Mouse (Mus musculus): ENCODE data around the gene Dusp27. TPM values are rescaled to one million over a fixed set of nuclear protein-coding genes. Genes with fewer than 3 reads are reported as not detected.
"Not testable (repeated sequence)": the region's sequence is repeated elsewhere in the genome, so short reads cannot be mapped to it uniquely, and the experiment has no call there.

Gene Dusp27
- polyA plus RNA-seq, 1 experiment = 2.2 TPM

GRCm38 (mm10) chr1:166149441-166149840 is 21.7 kb upstream of the Dusp27 start:
- TF ChIP-seq CTCF (IDR thresholded peaks at IDR 0.05; ENCODE audit: borderline replicate concordance, insufficient read depth, low read length) (no peak), POLR2A (IDR thresholded peaks at IDR 0.05; ENCODE audit: low read depth, low read length) (no peak)
- Histone ChIP-seq H3K4me3 (ENCODE audit: insufficient read depth, low read length) (no peak overlapping the region), H3K4me1 (ENCODE audit: control insufficient read depth, insufficient read depth, low read length) (no peaks in the 10 kb centered on the region), H3K27ac (ENCODE audit: insufficient read depth, low read length) (no peak overlapping the region)

- H3K4me3 ChIP-seq (ENCODE audit: insufficient read depth, low read length) = no peak overlapping the region
- no peak overlapping the region for H3K27ac ChIP-seq (ENCODE audit: insufficient read depth, low read length)
- no peaks in the 10 kb centered on the region for H3K4me1 ChIP-seq (ENCODE audit: control insufficient read depth, insufficient read depth, low read length)
- TF ChIP-seq CTCF (IDR thresholded peaks at IDR 0.05; ENCODE audit: borderline replicate concordance, insufficient read depth, low read length) = no peak
- TF ChIP-seq POLR2A (IDR thresholded peaks at IDR 0.05; ENCODE audit: low read depth, low read length) = no peak
Observed at GRCm38 (mm10) chr1:166147657-166148056, 19.9 kb upstream of the Dusp27 start.

GRCm38 (mm10) chr1:166146626-166147025 is 18.9 kb upstream of the Dusp27 start:
- no peak for TF ChIP-seq CTCF (IDR thresholded peaks at IDR 0.05; ENCODE audit: borderline replicate concordance, insufficient read depth, low read length)
- no peak for TF ChIP-seq POLR2A (IDR thresholded peaks at IDR 0.05; ENCODE audit: low read depth, low read length)
- no peaks in the 10 kb centered on the region for H3K4me1 ChIP-seq (ENCODE audit: control insufficient read depth, insufficient read depth, low read length)
- H3K27ac ChIP-seq (ENCODE audit: insufficient read depth, low read length) = no peak overlapping the region
- no peak overlapping the region for H3K4me3 ChIP-seq (ENCODE audit: insufficient read depth, low read length)

GRCm38 (mm10) chr1:166142369-166142768 is 14.6 kb upstream of the Dusp27 start:
- Histone ChIP-seq H3K4me3 (ENCODE audit: insufficient read depth, low read length) (no peak overlapping the region), H3K27ac (ENCODE audit: insufficient read depth, low read length) (no peak overlapping the region), H3K4me1 (ENCODE audit: control insufficient read depth, insufficient read depth, low read length) (peaks cover 6% of the 10 kb centered on the region; the same call in 1 of the 2 replicates)
- TF ChIP-seq POLR2A (IDR thresholded peaks at IDR 0.05; ENCODE audit: low read depth, low read length) (no peak), CTCF (IDR thresholded peaks at IDR 0.05; ENCODE audit: borderline replicate concordance, insufficient read depth, low read length) (no peak)

- not testable (repeated sequence) for H3K27ac ChIP-seq (ENCODE audit: insufficient read depth, low read length); H3K4me1 ChIP-seq (ENCODE audit: control insufficient read depth, insufficient read depth, low read length); H3K4me3 ChIP-seq (ENCODE audit: insufficient read depth, low read length)
Observed at GRCm38 (mm10) chr1:166141868-166142267, 14.1 kb upstream of the Dusp27 start.

- H3K27ac ChIP-seq (ENCODE audit: insufficient read depth, low read length) = no peak overlapping the region
- TF ChIP-seq POLR2A (IDR thresholded peaks at IDR 0.05; ENCODE audit: low read depth, low read length) = no peak
- no peak for TF ChIP-seq CTCF (IDR thresholded peaks at IDR 0.05; ENCODE audit: borderline replicate concordance, insufficient read depth, low read length)
- peaks cover 6% of the 10 kb centered on the region; the same call in 1 of the 2 replicates for H3K4me1 ChIP-seq (ENCODE audit: control insufficient read depth, insufficient read depth, low read length)
- H3K4me3 ChIP-seq (ENCODE audit: insufficient read depth, low read length) = no peak overlapping the region
Observed at GRCm38 (mm10) chr1:166139620-166140184, 12.0 kb upstream of the Dusp27 start.

- Histone ChIP-seq H3K27ac (ENCODE audit: insufficient read depth, low read length) (no peak overlapping the region), H3K4me1 (ENCODE audit: control insufficient read depth, insufficient read depth, low read length) (peaks cover 6% of the 10 kb centered on the region; the same call in 1 of the 2 replicates), H3K4me3 (ENCODE audit: insufficient read depth, low read length) (no peak overlapping the region)
- TF ChIP-seq CTCF (IDR thresholded peaks at IDR 0.05; ENCODE audit: borderline replicate concordance, insufficient read depth, low read length) (no peak), POLR2A (IDR thresholded peaks at IDR 0.05; ENCODE audit: low read depth, low read length) (no peak)
Observed at GRCm38 (mm10) chr1:166139113-166139512, 11.4 kb upstream of the Dusp27 start.

- TF ChIP-seq CTCF (IDR thresholded peaks at IDR 0.05; ENCODE audit: borderline replicate concordance, insufficient read depth, low read length) = no peak
- Histone ChIP-seq H3K4me3 (ENCODE audit: insufficient read depth, low read length) (no peak overlapping the region), H3K27ac (ENCODE audit: insufficient read depth, low read length) (no peak overlapping the region), H3K4me1 (ENCODE audit: control insufficient read depth, insufficient read depth, low read length) (peaks cover 6% of the 10 kb centered on the region; the same call in 1 of the 2 replicates)
Observed at GRCm38 (mm10) chr1:166138136-166138535, 10.4 kb upstream of the Dusp27 start.

GRCm38 (mm10) chr1:166137244-166137938 is 9.7 kb upstream of the Dusp27 start:
- TF ChIP-seq POLR2A (IDR thresholded peaks at IDR 0.05; ENCODE audit: low read depth, low read length) (no peak), CTCF (IDR thresholded peaks at IDR 0.05; ENCODE audit: borderline replicate concordance, insufficient read depth, low read length) (no peak)
- Histone ChIP-seq H3K4me1 (ENCODE audit: control insufficient read depth, insufficient read depth, low read length) (peaks cover 6% of the 10 kb centered on the region; the same call in 1 of the 2 replicates), H3K27ac (ENCODE audit: insufficient read depth, low read length) (no peak overlapping the region), H3K4me3 (ENCODE audit: insufficient read depth, low read length) (no peak overlapping the region)

- H3K4me3 ChIP-seq (ENCODE audit: insufficient read depth, low read length) = no peak overlapping the region
- no peak overlapping the region for H3K27ac ChIP-seq (ENCODE audit: insufficient read depth, low read length)
- TF ChIP-seq CTCF (IDR thresholded peaks at IDR 0.05; ENCODE audit: borderline replicate concordance, insufficient read depth, low read length) (no peak), POLR2A (IDR thresholded peaks at IDR 0.05; ENCODE audit: low read depth, low read length) (no peak)
- H3K4me1 ChIP-seq (ENCODE audit: control insufficient read depth, insufficient read depth, low read length) = peaks cover 6% of the 10 kb centered on the region; the same call in 1 of the 2 replicates
Observed at GRCm38 (mm10) chr1:166135091-166135740, 7.5 kb upstream of the Dusp27 start.

Measured in embryonic fibroblast, embryonic 13.5 days (primary cell).